Mouse (Mus musculus): ENCODE measurements around the gene Sipa1l2. TPM values are rescaled to one million over a fixed set of nuclear protein-coding genes. Genes with fewer than 3 reads are reported as not detected.

Gene Sipa1l2
- polyA plus RNA-seq (2012; rRNA removed; ENCODE audit: low replicate concordance) = 19.3 and 20.0 TPM in 2 replicates

DNA sequence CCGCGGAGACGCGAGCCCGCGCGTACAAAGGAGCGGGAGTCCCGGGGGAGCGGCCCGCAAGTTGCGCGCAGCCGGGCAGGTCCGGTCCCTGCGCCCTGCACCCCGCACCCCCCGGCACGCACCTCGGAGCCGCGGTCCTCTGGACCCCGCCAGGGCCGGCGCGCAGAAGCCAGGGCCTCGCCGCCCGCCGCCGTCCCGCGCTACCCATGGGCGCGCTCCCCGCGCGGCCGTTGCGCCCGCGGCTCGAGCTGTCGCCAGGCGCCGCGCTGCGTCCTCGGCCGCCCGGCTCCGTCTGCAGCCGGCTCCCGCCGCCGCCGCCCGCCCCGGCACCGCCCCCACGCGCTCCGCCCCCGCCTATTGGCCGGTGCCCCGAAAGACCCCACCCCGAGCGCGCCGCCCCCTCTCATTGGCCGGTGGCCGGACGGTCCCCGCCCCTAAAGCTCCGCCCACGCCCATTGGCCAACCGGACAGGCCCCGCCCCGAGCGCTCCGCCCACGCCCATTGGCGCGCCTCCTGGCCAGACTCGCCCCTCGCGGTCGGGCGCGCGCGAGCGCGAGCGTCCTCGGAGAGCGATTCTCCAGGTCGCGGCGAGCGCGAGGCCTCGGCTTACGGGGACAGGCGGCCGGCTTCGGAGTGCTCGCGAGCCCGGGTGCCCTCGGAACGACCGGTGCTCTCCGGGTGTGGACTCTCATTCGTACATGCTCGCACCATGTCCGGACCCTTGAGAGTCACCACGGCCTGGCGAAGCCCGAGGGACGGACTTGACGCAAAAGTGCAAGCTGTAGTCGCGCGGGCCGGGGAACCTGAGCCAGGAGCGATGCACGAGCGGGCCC, at the start of gene Sipa1l2:
Gene Sipa1l2 (minus strand): TSS at position 276 of the 833 bp plus-strand sequence.

Other genes starting within 250 kb of the Sipa1l2 start
- 0.95 and 2.8 TPM in 2 replicates for gene Map10, start 100.0 kb upstream of the Sipa1l2 start, polyA plus RNA-seq (2012; rRNA removed; ENCODE audit: low replicate concordance)
- gene Ntpcr, start 160.2 kb upstream of the Sipa1l2 start, polyA plus RNA-seq (2012; rRNA removed; ENCODE audit: low replicate concordance) = 36.0 and 43.1 TPM in 2 replicates

All from subcutaneous adipose tissue, adult 2 months (tissue).